Mouse (Mus musculus) neural tube, embryonic 13.5 days (tissue): ENCODE measurements at regions not wholly inside any gene's neighbourhood (a gene's known extent, or its start where the extent isn't known, plus 50 kb on each side); places are given as distances from the start of the nearest gene placed in this dataset.

Source experiments
- ATAC-seq: fragments of 200-750 bp; cut with Nextera tagmentation; 2 replicates; pipeline ENCODE4 v1.8.0; 2017; ENCODE audit warnings: low read depth, mild to moderate bottlenecking, moderate TSS enrichment, moderate library complexity
- H3K27ac ChIP-seq: fragments of 300-500 bp; sonication (generic); replicated peaks from 2 replicates; pipeline ENCODE4 v1.5.1; 2015; ENCODE audit warnings: moderate library complexity, mild to moderate bottlenecking, inconsistent platforms
- H3K27me3 ChIP-seq: fragments of 300-500 bp; sonication (generic); 2 replicates; pipeline ENCODE4 v1.6.1; 2015; ENCODE audit warnings: mild to moderate bottlenecking, inconsistent platforms
- H3K36me3 ChIP-seq: fragments of 300-500 bp; sonication (generic); 2 replicates; pipeline ENCODE4 v1.6.1; 2015; ENCODE audit warnings: mild to moderate bottlenecking, inconsistent platforms
- H3K4me1 ChIP-seq: fragments of 300-500 bp; sonication (generic); replicated peaks from 2 replicates; pipeline ENCODE4 v1.6.1; 2015; ENCODE audit warnings: inconsistent platforms
- H3K4me2 ChIP-seq: fragments of 300-500 bp; sonication (generic); 2 replicates; pipeline ENCODE4 v1.6.1; 2015; ENCODE audit warnings: inconsistent platforms, mild to moderate bottlenecking, moderate library complexity
- H3K4me3 ChIP-seq: fragments of 300-500 bp; sonication (generic); 2 replicates; pipeline ENCODE4 v1.5.1; 2015; ENCODE audit warnings: mild to moderate bottlenecking, inconsistent platforms
- H3K9ac ChIP-seq: fragments of 300-500 bp; sonication (generic); 2 replicates; pipeline ENCODE4 v1.6.1; 2015; ENCODE audit warnings: moderate library complexity, mild to moderate bottlenecking, inconsistent platforms
- H3K9me3 ChIP-seq: fragments of 300-500 bp; sonication (generic); 2 replicates; pipeline ENCODE4 v1.6.1; 2016; ENCODE audit warnings: inconsistent platforms
- WGBS: fragments of 180-500 bp; shearing (Covaris S2); methylation state at CpG from one replicate; pipeline ENCODE4 v1.1.7; 2015; 5-methylcytosine and 5-hydroxymethylcytosine counted together

- 93% methylated on average over 7 of the region's 7 CpGs for WGBS
- no peak for ATAC-seq
- H3K27me3 ChIP-seq = no peaks in the 10 kb centered on the region
- no peak overlapping the region for H3K9ac ChIP-seq
- H3K36me3 ChIP-seq = no peaks in the 10 kb centered on the region
- no peak overlapping the region for H3K4me2 ChIP-seq
- no peaks in the 10 kb centered on the region for H3K4me1 ChIP-seq
- H3K4me3 ChIP-seq = no peak overlapping the region
- no peak overlapping the region for H3K27ac ChIP-seq
- H3K9me3 ChIP-seq = no peaks in the 10 kb centered on the region
Measured at GRCm38 (mm10) chr17:79414006-79414405, 59.1 kb upstream of the Cdc42ep3 start.

- H3K4me3 ChIP-seq = no peak overlapping the region
- no peaks in the 10 kb centered on the region for H3K36me3 ChIP-seq
- no peaks in the 10 kb centered on the region for H3K4me1 ChIP-seq
- no peak overlapping the region for H3K9ac ChIP-seq
- no peak overlapping the region for H3K27ac ChIP-seq
- H3K9me3 ChIP-seq = no peaks in the 10 kb centered on the region
- 92% methylated on average over 1 of the region's 1 CpGs for WGBS
- H3K27me3 ChIP-seq = no peaks in the 10 kb centered on the region
- H3K4me2 ChIP-seq = no peak overlapping the region
- ATAC-seq = no peak
Measured at GRCm38 (mm10) chr17:79417953-79418352, 63.1 kb upstream of the Cdc42ep3 start.

DNA sequence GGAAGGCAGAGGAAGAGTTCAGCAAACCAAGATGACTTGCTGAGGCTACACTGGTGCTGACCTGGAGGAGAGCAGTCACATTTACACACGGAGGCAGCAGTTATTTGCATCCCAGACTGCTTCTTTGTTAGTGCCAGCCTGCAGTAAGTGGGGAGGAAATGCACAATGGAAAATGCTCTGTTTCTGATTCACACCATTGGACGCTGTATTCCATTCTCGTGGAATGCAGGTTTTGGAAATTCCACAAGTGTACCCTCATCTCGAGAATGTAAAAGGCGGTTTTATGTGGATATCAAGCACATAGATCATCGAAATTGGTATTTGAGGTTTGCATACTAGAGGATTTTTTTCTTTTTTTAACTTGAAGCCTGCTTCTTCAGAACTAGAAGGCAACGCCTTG is 66.7 kb upstream of the Cdc42ep3 start:
- no peak overlapping the region for H3K4me3 ChIP-seq
- no peaks in the 10 kb centered on the region for H3K27me3 ChIP-seq
- WGBS = 73% methylated on average over 7 of the region's 7 CpGs
- no peaks in the 10 kb centered on the region for H3K36me3 ChIP-seq
- no peak overlapping the region for H3K27ac ChIP-seq
- H3K9ac ChIP-seq = no peak overlapping the region
- no peaks in the 10 kb centered on the region for H3K4me1 ChIP-seq
- no peak overlapping the region for H3K4me2 ChIP-seq
- no peak for ATAC-seq
- H3K9me3 ChIP-seq = no peaks in the 10 kb centered on the region

- Histone ChIP-seq H3K4me2 (no peak overlapping the region), H3K4me3 (no peak overlapping the region), H3K4me1 (no peaks in the 10 kb centered on the region), H3K27ac (no peak overlapping the region), H3K9ac (no peak overlapping the region), H3K9me3 (no peaks in the 10 kb centered on the region), H3K27me3 (no peaks in the 10 kb centered on the region), H3K36me3 (no peaks in the 10 kb centered on the region)
- no peak for ATAC-seq
Measured at GRCm38 (mm10) chr17:79439182-79439581, 84.3 kb upstream of the Cdc42ep3 start.

DNA sequence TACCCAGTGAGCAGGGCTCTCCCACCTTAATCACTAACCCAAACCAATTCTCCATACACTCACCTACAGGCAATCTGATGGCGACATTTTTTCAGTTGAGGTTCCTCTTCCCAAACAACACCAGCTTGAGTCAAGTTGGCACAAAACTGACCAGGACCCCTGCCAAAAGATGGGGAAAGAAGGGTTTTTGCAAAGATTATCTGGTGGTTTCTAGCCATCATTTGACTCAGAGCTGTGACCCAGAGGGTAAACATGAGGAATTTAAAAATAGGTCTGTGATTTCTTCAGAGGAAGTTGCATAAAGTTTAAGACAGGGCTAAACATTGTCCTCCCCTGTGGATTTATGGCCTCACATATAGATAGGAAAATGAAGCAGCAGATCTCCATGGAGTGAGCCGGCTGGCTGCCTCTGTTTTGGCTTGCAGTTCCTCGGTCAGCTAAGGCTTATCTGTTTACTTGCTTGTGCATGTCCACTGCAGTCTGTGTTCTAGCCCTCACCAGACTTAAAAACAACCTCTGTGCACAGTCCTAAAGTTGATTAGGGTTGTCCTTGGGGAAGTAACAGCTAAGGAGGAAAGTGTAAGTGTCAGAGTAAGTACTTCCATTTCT is 87.7 kb upstream of the Cdc42ep3 start:
- no peak overlapping the region for H3K4me2 ChIP-seq
- no peak overlapping the region for H3K4me3 ChIP-seq
- no peaks in the 10 kb centered on the region for H3K9me3 ChIP-seq
- ATAC-seq = no peak
- no peaks in the 10 kb centered on the region for H3K36me3 ChIP-seq
- 85% methylated on average over 3 of the region's 3 CpGs for WGBS
- no peaks in the 10 kb centered on the region for H3K27me3 ChIP-seq
- H3K4me1 ChIP-seq = no peaks in the 10 kb centered on the region
- no peak overlapping the region for H3K9ac ChIP-seq
- no peak overlapping the region for H3K27ac ChIP-seq

GRCm38 (mm10) chr17:79447170-79447569 is 92.3 kb upstream of the Cdc42ep3 start:
- WGBS = 89% methylated on average over 6 of the region's 6 CpGs
- Histone ChIP-seq H3K4me3 (no peak overlapping the region), H3K27me3 (no peaks in the 10 kb centered on the region), H3K4me2 (no peak overlapping the region), H3K27ac (no peak overlapping the region), H3K4me1 (no peaks in the 10 kb centered on the region), H3K9ac (no peak overlapping the region), H3K9me3 (no peaks in the 10 kb centered on the region), H3K36me3 (no peaks in the 10 kb centered on the region)
- no peak for ATAC-seq

DNA sequence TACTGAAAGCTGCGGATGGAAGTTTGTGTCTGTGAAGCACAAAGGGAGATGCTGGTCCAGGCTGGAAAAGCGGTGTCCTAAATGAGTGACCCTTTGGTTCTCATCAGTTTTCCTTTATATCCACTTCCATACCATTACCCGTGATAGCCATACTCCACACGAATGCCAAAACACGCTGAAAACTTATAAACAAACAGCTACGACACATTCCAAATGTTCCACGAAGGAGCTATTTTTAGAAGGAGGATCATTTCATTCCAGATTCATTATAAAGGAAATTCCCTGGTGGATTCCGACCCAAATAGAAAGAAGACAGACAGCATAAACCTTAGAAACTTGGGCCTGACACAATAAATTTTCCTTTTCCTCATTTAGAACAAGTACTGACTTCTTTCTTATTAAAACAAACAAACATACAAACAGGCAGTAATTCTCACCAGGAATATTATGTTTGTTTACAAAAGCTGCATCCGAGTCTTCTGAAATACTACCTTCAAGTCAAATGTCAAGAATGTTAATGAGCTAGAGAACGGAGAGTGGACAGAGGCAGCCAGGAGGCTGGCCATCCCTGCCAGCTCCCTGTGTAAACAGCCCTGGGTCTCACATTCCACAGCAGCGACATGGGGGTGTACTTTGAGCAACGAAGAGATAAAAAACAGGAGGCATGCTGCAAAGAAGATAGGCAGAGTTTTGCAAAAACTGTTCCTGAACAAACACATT is 96.4 kb upstream of the Cdc42ep3 start:
- H3K27ac ChIP-seq = no peak overlapping the region
- H3K4me3 ChIP-seq = no peak overlapping the region
- H3K36me3 ChIP-seq = no peaks in the 10 kb centered on the region
- H3K9me3 ChIP-seq = no peaks in the 10 kb centered on the region
- 40% methylated on average over 12 of the region's 12 CpGs for WGBS
- no peak overlapping the region for H3K9ac ChIP-seq
- no peak for ATAC-seq
- peaks cover 12% of the 10 kb centered on the region for H3K4me1 ChIP-seq
- no peaks in the 10 kb centered on the region for H3K27me3 ChIP-seq
- no peak overlapping the region for H3K4me2 ChIP-seq

- 85% methylated on average over 1 of the region's 1 CpGs for WGBS
Measured at GRCm38 (mm10) chr17:79453825-79454224, 98.9 kb upstream of the Cdc42ep3 start.

GRCm38 (mm10) chr17:79454526-79454925 is 99.6 kb upstream of the Cdc42ep3 start:
- Histone ChIP-seq H3K27me3 (no peaks in the 10 kb centered on the region), H3K27ac (no peak overlapping the region; the same call in 1 of the 2 replicates), H3K9me3 (no peaks in the 10 kb centered on the region), H3K9ac (no peak overlapping the region), H3K4me2 (no peak overlapping the region), H3K4me1 (peaks cover 17% of the 10 kb centered on the region), H3K36me3 (no peaks in the 10 kb centered on the region), H3K4me3 (no peak overlapping the region)
- WGBS = 45% methylated on average over 5 of the region's 5 CpGs
- no peak for ATAC-seq

More at GRCm38 (mm10) chr17:79453825-79454224, 98.9 kb upstream of the Cdc42ep3 start:
- no peak overlapping the region for H3K4me3 ChIP-seq
- H3K9me3 ChIP-seq = no peaks in the 10 kb centered on the region
- no peaks in the 10 kb centered on the region for H3K27me3 ChIP-seq
- no peak overlapping the region for H3K4me2 ChIP-seq
- peaks cover 17% of the 10 kb centered on the region for H3K4me1 ChIP-seq
- H3K36me3 ChIP-seq = no peaks in the 10 kb centered on the region
- ATAC-seq = no peak
- H3K27ac ChIP-seq = no peak overlapping the region
- no peak overlapping the region for H3K9ac ChIP-seq

DNA sequence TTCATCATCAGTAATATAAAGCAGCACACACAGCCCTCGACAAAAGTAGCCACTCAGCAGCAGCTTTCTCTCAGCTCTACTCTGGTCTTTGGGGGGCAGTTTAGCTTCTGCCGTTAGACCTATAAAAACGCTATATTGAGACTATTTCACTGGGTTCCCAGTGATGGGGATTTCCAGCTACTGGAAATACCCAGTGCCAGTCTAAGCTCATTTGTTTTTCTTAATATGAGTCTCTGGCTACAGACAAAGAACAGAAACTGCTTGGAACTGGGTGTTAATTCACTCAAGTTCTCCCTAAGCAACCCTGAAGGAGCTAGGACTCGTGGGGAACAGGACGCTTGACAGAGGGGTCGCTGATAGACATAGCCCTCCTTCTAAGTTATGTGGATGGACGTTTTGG is 100.3 kb upstream of the Cdc42ep3 start:
- no peaks in the 10 kb centered on the region for H3K27me3 ChIP-seq
- no peaks in the 10 kb centered on the region for H3K36me3 ChIP-seq
- H3K4me1 ChIP-seq = peaks cover 17% of the 10 kb centered on the region
- H3K4me3 ChIP-seq = no peak overlapping the region
- no peak overlapping the region for H3K9ac ChIP-seq
- H3K27ac ChIP-seq = no peak overlapping the region
- no peaks in the 10 kb centered on the region for H3K9me3 ChIP-seq
- WGBS = 64% methylated on average over 7 of the region's 7 CpGs
- H3K4me2 ChIP-seq = no peak overlapping the region
- no peak for ATAC-seq

DNA sequence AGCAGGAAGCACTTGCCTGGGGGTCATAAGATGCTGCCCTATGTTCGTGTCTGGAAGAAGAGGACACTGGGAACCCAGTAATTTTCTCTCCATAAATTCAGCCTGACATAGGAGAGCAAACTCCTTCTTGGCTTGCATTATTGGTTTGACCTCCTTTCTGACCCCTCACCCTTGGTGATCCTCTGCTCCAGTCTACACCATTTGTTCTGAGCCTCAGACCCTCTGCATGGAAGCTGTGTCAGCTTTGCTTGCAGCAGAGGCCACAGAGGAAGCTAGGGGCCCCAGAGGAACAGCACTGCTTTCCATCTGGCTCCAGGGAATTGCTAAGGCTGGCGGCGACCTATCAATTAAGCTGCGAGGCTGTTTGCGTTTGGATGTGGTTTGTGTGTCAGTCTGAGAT is 102.7 kb upstream of the Cdc42ep3 start:
- WGBS = 45% methylated on average over 5 of the region's 5 CpGs
- H3K27ac ChIP-seq = no peak overlapping the region
- H3K4me2 ChIP-seq = no peak overlapping the region
- no peak overlapping the region for H3K9ac ChIP-seq
- no peaks in the 10 kb centered on the region for H3K36me3 ChIP-seq
- no peak overlapping the region for H3K4me3 ChIP-seq
- H3K4me1 ChIP-seq = peaks cover 17% of the 10 kb centered on the region
- H3K9me3 ChIP-seq = no peaks in the 10 kb centered on the region
- ATAC-seq = no peak
- H3K27me3 ChIP-seq = no peaks in the 10 kb centered on the region

GRCm38 (mm10) chr17:79461681-79462091 is 106.8 kb upstream of the Cdc42ep3 start:
- Histone ChIP-seq H3K36me3 (no peaks in the 10 kb centered on the region), H3K27ac (no peak overlapping the region), H3K4me1 (0 out of 2 replicates have a peak, but pooled peaks cover 4% of the 10 kb centered on the region), H3K9me3 (no peaks in the 10 kb centered on the region), H3K4me3 (no peak overlapping the region), H3K4me2 (no peak overlapping the region), H3K9ac (no peak overlapping the region), H3K27me3 (no peaks in the 10 kb centered on the region)
- ATAC-seq = no peak
- WGBS = 77% methylated on average over 3 of the region's 3 CpGs
